Mouse (Mus musculus) liver, embryonic 16.5 days (tissue): ENCODE results near the gene Dlgap4. TPM values are rescaled to one million over a fixed set of nuclear protein-coding genes. Genes with fewer than 3 reads are reported as not detected.

Experiments
- ATAC-seq: fragments of 200-750 bp; cut with Nextera tagmentation; 2 replicates; pipeline ENCODE4 v1.8.0; 2017; ENCODE audit warnings: low read depth, mild to moderate bottlenecking, moderate number of reproducible peaks, moderate library complexity
- H3K27ac ChIP-seq: fragments of 300-500 bp; sonication (generic); 2 replicates; pipeline ENCODE4 v1.5.1; 2014; ENCODE audit warnings: mild to moderate bottlenecking, low read length
- H3K27me3 ChIP-seq: fragments of 300-500 bp; sonication (generic); 2 replicates; pipeline ENCODE4 v1.6.1; 2014; ENCODE audit warnings: low read depth, low read length, mixed read lengths; ENCODE audit not compliant: control insufficient read depth, insufficient read depth
- H3K36me3 ChIP-seq: fragments of 300-500 bp; sonication (generic); 2 replicates; pipeline ENCODE4 v1.6.1; 2014; ENCODE audit warnings: mild to moderate bottlenecking; ENCODE audit not compliant: control insufficient read depth, insufficient read depth
- H3K4me1 ChIP-seq: fragments of 300-500 bp; sonication (generic); 2 replicates; pipeline ENCODE4 v1.6.1; 2014; ENCODE audit warnings: low read depth, low read length, mixed read lengths; ENCODE audit not compliant: control insufficient read depth
- H3K4me2 ChIP-seq: fragments of 300-500 bp; sonication (generic); 2 replicates; pipeline ENCODE4 v1.6.1; 2014; ENCODE audit warnings: low read depth, low read length, mixed read lengths
- H3K4me3 ChIP-seq: fragments of 300-500 bp; sonication (generic); 2 replicates; pipeline ENCODE4 v1.5.1; 2014; ENCODE audit warnings: low read depth, mild to moderate bottlenecking, low read length
- H3K9ac ChIP-seq: fragments of 300-500 bp; sonication (generic); 2 replicates; pipeline ENCODE4 v1.6.1; 2014; ENCODE audit warnings: low read depth, low read length
- H3K9me3 ChIP-seq: fragments of 300-500 bp; sonication (generic); replicated peaks from 2 replicates; pipeline ENCODE4 v1.6.1; 2016; ENCODE audit warnings: low read length; ENCODE audit not compliant: control insufficient read depth
- WGBS: fragments of 180-500 bp; shearing (Covaris S2); extraction: QIAGEN DNeasy Blood & Tissue Kit; methylation state at CpG from one replicate; pipeline ENCODE4 v1.1.7; 2014; ENCODE audit not compliant: insufficient replicate concordance; 5-methylcytosine and 5-hydroxymethylcytosine counted together
- polyA plus RNA-seq: library from polyadenylated mRNA; unstranded; fragments of >200 nt; fragmentation: Nextera tagmentation; extraction: Ambion mirVana; gene quantifications from 2 replicates; pipeline ENCODE4 v1.2.1, GENCODE M21; 2015

Dlgap4 gene
- polyA plus RNA-seq, 1 experiment from 2014 or later = 10.1 TPM

- Histone ChIP-seq H3K27ac (no peak overlapping the region), H3K9ac (no peak overlapping the region), H3K36me3 (no peaks in the 10 kb centered on the region), H3K9me3 (no peaks in the 10 kb centered on the region), H3K4me3 (no peak overlapping the region), H3K4me1 (no peaks in the 10 kb centered on the region), H3K27me3 (no peaks in the 10 kb centered on the region), H3K4me2 (no peak overlapping the region)
- WGBS = 71% methylated on average over 10 of the region's 10 CpGs
- ATAC-seq = no peak
Observed at GRCm38 (mm10) chr2:156673307-156673706, 59.8 kb downstream of the Dlgap4 start.

- H3K36me3 ChIP-seq = no peaks in the 10 kb centered on the region
- no peak overlapping the region for H3K9ac ChIP-seq
- H3K27me3 ChIP-seq = no peaks in the 10 kb centered on the region
- no peak overlapping the region for H3K4me3 ChIP-seq
- H3K9me3 ChIP-seq = no peaks in the 10 kb centered on the region
- ATAC-seq = no peak
- H3K4me1 ChIP-seq = no peaks in the 10 kb centered on the region
- no peak overlapping the region for H3K27ac ChIP-seq
- WGBS = 53% methylated on average over 8 of the region's 8 CpGs
- H3K4me2 ChIP-seq = no peak overlapping the region
Observed at GRCm38 (mm10) chr2:156673881-156674669, 60.6 kb downstream of the Dlgap4 start.

GRCm38 (mm10) chr2:156676885-156677284 lies 63.4 kb downstream of the Dlgap4 start:
- Histone ChIP-seq H3K4me1 (no peaks in the 10 kb centered on the region), H3K9ac (no peak overlapping the region), H3K4me3 (no peak overlapping the region), H3K27me3 (no peaks in the 10 kb centered on the region), H3K27ac (no peak overlapping the region), H3K4me2 (no peak overlapping the region), H3K36me3 (no peaks in the 10 kb centered on the region), H3K9me3 (no peaks in the 10 kb centered on the region)
- 10% methylated on average over 6 of the region's 6 CpGs for WGBS
- no peak for ATAC-seq

GRCm38 (mm10) chr2:156678112-156678511 lies 64.6 kb downstream of the Dlgap4 start:
- no peak overlapping the region for H3K9ac ChIP-seq
- ATAC-seq = no peak
- H3K9me3 ChIP-seq = no peaks in the 10 kb centered on the region
- H3K4me1 ChIP-seq = no peaks in the 10 kb centered on the region
- no peak overlapping the region for H3K4me2 ChIP-seq
- H3K27ac ChIP-seq = no peak overlapping the region
- no peaks in the 10 kb centered on the region for H3K36me3 ChIP-seq
- WGBS = 52% methylated on average over 4 of the region's 4 CpGs
- no peak overlapping the region for H3K4me3 ChIP-seq
- H3K27me3 ChIP-seq = no peaks in the 10 kb centered on the region

- no peak overlapping the region for H3K4me3 ChIP-seq
- no peaks in the 10 kb centered on the region for H3K4me1 ChIP-seq
- no peaks in the 10 kb centered on the region for H3K36me3 ChIP-seq
- H3K9me3 ChIP-seq = no peaks in the 10 kb centered on the region
- H3K27me3 ChIP-seq = no peaks in the 10 kb centered on the region
- H3K27ac ChIP-seq = no peak overlapping the region
- ATAC-seq = no peak
- no peak overlapping the region for H3K4me2 ChIP-seq
- H3K9ac ChIP-seq = no peak overlapping the region
- WGBS = 26% methylated on average over 12 of the region's 12 CpGs
Observed at GRCm38 (mm10) chr2:156682965-156683364, 69.5 kb downstream of the Dlgap4 start.

- Histone ChIP-seq H3K9me3 (no peaks in the 10 kb centered on the region), H3K9ac (no peak overlapping the region), H3K27me3 (peaks cover 3% of the 10 kb centered on the region; the same call in 1 of the 2 replicates), H3K27ac (no peak overlapping the region), H3K4me3 (no peak overlapping the region), H3K4me1 (no peaks in the 10 kb centered on the region), H3K4me2 (no peak overlapping the region), H3K36me3 (no peaks in the 10 kb centered on the region)
- no peak for ATAC-seq
- 61% methylated on average over 14 of the region's 14 CpGs for WGBS
Observed at GRCm38 (mm10) chr2:156685999-156686398, 72.5 kb downstream of the Dlgap4 start.

- Histone ChIP-seq H3K36me3 (no peaks in the 10 kb centered on the region), H3K4me2 (no peak overlapping the region), H3K27me3 (peaks cover 3% of the 10 kb centered on the region; the same call in 1 of the 2 replicates), H3K27ac (no peak overlapping the region), H3K4me1 (no peaks in the 10 kb centered on the region), H3K4me3 (no peak overlapping the region), H3K9ac (no peak overlapping the region), H3K9me3 (no peaks in the 10 kb centered on the region)
- 49% methylated on average over 4 of the region's 4 CpGs for WGBS
- no peak for ATAC-seq
Observed at GRCm38 (mm10) chr2:156686754-156687153, 73.2 kb downstream of the Dlgap4 start.

GRCm38 (mm10) chr2:156688604-156689003 lies 75.1 kb downstream of the Dlgap4 start:
- H3K4me2 ChIP-seq = no peak overlapping the region
- ATAC-seq = no peak
- H3K27ac ChIP-seq = no peak overlapping the region
- 13% methylated on average over 14 of the region's 14 CpGs for WGBS
- no peak overlapping the region for H3K4me3 ChIP-seq
- H3K9me3 ChIP-seq = no peaks in the 10 kb centered on the region
- H3K27me3 ChIP-seq = peaks cover 3% of the 10 kb centered on the region; the same call in 1 of the 2 replicates
- no peaks in the 10 kb centered on the region for H3K4me1 ChIP-seq
- H3K36me3 ChIP-seq = no peaks in the 10 kb centered on the region
- no peak overlapping the region for H3K9ac ChIP-seq

- ATAC-seq = no peak
Observed at GRCm38 (mm10) chr2:156690833-156691232, 77.3 kb downstream of the Dlgap4 start.

More at GRCm38 (mm10) chr2:156690833-156691232, 77.3 kb downstream of the Dlgap4 start:
- H3K4me2 ChIP-seq = no peak overlapping the region
- H3K36me3 ChIP-seq = no peaks in the 10 kb centered on the region
- no peak overlapping the region for H3K27ac ChIP-seq
- H3K9ac ChIP-seq = no peak overlapping the region
- no peaks in the 10 kb centered on the region for H3K4me1 ChIP-seq
- H3K27me3 ChIP-seq = peaks cover 3% of the 10 kb centered on the region; the same call in 1 of the 2 replicates
- no peaks in the 10 kb centered on the region for H3K9me3 ChIP-seq
- H3K4me3 ChIP-seq = no peak overlapping the region
- WGBS = 22% methylated on average over 2 of the region's 2 CpGs
